Mouse (Mus musculus): Measurements from ENCODE around the gene Barx1.

Gene Barx1

DNA sequence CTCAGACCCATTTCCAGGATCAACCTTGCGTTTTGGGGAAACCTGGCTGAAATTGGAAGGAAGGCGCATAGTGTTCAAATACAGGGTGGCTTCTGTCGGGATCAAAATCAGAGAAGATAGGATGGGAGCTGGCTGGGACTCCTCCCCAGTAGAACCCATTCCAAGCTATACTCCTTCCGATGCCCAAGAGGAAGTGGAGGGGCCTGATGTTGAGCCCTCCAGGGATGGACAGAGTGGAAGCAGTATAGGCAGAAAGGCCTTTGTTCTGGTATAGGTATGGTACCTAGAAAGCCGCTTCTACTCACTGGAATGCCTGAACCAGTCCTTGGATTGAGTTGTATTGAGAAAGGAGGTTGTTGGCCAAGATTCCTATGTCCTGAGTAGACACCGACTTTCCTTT lies 2.1 kb upstream of the Barx1 start:
- no peak for DNase-seq

DNA sequence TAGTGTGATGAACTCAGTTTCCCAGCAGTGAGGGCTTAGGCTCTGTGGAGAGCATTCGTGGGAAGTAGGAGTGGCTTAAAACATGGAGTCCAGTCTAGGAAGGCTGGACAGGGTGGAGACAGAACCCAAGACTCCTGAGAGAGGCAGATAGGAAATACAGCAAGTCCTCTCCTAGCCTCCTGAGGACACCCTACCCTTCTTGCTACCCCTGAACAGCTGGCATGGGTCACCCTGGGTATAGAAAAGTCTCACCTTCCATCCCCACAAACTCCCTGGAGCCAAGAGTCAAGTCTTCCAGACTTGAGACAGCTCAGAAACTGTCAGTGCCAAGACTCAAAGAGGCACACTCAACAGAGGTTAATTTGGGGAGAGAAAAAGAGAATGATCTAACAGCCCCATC lies 1.2 kb upstream of the Barx1 start:
- DNase-seq = no peak

DNA sequence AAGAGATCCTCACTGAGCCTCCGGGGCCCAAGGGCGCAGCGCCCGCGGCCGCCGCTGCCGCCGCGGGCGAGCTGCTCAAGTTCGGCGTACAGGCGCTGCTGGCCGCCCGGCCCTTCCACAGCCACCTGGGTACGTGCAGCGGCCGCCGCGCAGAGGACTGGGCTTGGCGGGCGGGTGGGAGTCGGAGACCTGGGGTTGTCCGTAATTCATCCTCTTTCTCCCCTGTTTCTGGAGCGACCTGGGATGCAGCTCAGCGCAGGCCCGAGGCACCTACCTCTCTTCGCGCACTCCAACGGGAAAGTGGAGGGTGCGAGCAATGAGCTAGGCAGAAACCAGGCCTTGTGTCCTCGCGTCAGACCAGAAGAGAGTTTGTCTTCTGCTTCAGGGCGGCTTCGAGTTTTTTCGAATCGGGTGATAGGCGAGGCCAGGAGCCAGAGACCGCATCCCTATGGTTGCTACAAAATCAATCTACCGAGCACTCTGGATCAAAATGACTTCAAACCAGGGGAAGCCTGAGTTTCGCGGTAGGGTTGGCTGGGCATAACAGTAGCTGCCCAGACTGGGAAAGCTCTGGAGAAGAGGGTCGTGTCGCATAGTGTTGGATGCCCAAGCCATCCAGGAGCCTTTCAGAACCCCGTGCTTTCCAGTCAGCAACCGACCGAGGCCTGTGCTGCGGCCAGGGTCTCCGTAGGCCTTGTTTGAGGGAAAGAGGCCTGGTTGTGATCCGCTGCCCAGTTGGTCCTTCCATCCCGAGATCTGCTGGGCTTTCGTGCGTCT lies 601 bp downstream of the Barx1 start:
- DNase-seq = peak in 1 of 2 experiments; percentile 34

DNA sequence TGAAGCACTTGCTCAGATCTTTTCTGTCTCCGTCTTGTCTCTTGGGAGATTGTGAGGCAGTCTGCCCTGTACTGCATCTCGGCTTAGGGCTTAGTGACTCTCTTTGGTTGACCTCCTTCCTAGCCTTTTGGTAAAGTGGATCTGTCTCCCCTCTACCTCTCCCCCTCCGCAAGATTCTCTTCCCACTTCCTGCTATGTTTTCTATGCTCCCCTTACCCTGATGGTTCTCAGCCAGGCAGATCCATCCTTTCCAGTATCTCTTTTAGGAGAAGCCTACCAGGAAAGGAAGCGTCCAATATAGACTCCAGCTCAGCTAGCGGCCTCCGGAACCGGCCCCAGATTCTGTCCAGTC lies 1.2 kb downstream of the Barx1 start:
- DNase-seq = no peak

DNA sequence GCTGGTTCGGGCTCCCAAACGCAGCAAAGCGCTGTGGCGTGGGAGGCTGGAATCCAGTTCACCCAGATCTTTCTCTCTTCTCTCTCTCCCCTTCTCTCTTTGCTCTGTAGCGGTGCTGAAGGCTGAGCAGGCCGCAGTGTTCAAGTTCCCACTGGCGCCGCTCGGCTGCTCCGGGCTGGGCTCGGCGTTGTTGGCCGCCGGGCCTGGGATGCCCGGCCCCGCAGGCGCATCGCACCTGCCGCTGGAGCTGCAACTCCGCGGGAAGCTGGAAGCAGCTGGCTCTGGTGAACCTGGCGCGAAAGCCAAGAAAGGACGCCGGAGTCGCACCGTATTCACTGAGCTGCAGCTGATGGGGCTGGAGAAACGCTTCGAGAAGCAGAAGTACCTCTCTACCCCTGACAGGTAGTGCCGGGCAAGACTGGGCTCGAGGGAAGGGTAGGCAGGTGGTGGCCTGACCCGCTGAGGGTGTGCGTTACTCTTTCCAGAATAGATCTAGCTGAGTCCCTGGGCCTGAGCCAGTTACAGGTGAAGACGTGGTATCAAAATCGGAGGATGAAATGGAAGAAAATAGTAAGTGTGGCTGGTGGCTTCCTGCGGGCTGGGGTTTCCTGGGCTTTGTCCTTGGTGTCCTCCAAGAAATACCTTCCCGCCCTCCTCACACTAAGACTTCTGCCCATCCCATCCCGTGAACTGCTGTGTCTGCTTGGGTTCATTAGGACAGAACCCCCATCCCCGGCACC lies 2.3 kb downstream of the Barx1 start:
- DNase-seq = peak in 1 of 2 experiments; percentile 31

DNA sequence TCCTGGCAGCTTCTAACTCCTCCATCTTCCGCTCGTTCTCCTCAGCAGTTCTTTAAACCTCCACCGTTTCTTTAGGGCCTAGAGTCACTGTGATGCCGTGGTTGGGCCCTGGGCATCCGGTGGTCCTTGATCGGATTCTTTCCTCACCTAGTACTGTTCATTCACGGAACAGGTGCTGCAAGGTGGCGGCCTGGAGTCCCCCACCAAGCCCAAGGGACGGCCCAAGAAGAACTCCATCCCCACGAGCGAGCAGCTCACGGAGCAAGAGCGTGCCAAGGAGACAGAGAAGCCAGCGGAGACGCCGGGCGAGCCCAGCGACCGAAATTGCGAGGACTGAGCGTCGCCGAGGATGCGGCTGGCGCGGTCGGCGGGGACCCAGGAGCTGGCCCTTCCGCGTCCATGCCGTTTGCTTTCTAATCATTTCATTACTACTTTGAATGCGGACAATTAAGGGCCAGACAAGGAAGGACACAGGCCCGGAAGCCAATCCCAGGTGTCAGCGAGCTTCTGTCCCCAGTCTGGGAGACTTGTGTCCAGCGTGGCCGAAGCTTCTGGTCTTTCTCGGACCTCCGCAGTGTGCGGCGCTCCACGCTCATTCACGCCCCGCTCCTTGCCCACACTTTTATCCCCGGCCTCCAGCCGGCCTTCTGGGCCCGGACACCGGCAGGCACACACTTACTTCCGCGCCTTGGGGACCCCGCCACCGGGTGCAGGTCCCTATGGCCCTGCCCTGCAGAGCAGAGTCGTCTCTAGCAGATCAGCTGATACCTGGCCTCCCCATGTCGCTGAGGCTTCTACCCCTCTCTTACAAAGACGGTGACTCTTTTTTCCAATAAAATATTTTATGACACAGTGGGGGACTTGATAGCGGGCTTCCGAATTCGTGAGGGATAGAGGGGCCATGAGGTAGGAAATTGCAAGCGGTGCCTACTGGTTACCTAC lies 3.1 kb downstream of the Barx1 start:
- DNase-seq = peak in 1 of 2 experiments; percentile 31

DNA sequence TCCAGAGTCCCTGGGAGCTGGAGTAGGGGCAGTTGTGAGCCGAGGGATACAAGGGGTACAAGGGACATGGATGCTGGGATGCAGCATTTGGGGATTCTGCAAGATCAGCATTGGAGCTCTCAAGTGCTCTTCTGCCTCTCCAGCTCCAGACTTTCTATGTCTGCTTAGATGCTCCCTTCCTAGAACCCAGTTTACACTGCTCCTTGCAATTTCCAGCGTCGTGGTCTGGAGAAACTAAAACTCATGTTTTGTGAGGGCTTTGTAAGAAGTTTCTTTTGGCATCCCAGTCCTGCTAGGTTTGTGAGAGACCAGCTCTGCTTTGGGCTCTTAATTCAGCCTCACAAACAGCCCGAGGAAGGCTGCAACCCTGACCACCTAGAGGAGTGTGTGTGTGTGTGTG lies 4.7 kb downstream of the Barx1 start:
- no peak for DNase-seq

DNA sequence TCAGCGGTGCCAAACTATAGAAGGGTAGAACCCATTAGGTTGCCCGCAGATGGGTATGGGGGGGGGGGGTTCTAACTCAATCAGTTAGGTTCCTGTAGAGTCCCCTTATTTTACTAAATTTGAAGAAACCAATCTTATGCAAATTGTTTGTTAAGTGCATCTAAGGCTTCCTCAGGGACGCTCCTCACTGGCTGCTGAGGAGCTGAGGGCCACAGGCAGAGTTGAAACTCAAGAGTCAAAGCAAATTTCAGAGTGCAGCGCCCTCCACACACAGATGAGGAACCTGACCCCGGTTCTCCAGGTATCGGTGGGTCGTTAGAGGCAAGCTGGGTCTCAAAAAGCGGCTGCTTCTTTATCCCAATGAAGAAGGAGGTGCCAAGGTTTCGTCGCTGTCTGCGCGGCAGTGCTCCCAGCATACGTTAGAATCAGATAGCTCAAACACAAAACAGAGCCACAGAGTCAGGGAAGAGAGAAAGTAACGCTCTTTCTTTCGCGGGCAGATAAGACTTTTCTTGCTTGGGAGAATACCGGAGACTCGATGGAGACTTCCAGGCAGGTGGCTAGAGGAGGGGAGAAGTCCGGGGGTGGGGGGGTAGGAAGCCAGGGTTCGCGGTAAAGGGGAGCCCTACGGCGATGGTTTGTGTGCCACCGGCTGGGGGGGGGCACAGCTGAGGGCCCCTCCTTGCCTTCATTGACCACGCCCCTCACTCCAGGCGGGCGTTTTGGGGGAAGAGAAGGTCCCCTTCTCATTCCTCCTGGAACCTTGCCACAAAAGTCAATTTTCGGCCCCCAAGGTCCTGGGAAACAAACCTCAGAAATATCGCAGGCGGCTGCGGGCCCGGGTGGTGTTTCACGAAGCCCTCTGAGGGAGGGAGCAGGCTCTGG lies 5.5 kb downstream of the Barx1 start:
- peak in 1 of 2 experiments; percentile 10 for DNase-seq

DNA sequence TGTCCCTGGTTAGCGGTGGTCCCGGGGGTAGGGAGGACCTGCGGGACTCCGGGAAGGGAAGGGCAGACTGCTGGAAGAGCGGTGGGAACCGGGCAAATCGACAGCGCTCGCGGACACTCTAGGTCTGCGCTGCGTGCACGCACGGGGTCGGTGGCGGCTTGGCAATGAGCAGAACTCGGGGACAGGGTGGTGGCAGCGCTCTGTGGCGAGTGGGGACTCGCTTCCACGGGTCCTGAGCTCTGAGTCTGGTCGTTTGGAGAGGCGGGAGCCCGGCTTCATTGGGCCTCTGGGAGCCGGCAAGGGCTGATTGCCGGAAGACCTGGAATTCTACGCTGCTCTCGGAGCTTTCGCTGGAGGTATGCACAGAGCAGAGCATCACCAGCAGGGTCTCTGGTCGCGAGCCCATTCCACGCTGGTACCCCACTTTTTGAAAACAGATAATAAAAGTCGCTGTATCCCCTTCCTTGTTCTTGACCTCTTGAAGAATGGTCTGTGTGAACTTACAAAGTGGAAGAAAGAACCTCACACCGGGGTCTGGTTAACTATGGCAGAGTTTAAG lies 6.3 kb downstream of the Barx1 start:
- peak in 1 of 2 experiments; percentile 28 for DNase-seq

DNA sequence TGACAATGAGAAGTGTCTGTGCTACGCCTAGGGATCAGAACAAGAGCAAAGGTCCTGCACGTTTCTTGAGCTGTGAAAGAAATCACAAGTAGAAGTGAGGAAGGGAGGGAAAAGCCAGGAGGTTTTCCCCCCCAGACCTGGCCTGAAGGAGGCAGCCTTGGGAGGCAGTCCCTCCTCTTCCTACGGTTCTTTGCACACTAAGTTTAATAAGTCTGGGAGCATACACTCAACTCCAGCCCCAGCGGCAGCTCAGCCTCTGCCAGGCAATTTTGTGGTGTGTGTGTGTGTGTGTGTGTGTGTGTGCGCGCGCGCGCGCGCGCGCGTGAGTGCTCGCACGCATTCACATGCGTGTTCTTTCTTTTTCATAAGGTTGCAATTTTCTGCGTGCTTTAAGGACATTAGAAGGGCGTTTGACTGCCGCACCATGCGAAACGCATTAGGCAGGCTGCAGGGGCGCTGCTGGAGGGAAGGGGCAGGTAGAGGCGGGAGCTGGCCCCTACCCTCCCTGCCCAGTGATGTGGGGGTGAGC lies 9.6 kb downstream of the Barx1 start:
- no peak for DNase-seq

DNA sequence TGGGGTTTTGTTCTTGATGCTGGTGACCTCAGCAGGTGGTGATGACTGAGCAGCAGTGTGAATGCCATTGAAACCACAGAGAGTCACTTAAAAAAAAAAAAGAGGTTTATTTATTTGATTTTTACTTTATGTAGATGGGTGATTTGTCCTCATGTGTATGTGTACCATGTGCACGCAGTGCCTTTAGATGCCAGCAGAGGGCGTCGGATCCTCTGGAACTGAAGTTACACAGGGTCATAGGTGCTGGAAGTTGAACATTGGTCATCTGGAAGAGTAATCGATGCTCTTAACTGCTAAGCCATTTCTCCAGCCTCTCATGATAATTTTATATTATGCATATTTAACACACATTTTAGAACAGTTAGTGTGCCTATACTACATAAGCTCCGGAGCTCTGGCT lies 11.8 kb downstream of the Barx1 start:
- DNase-seq = no peak

DNA sequence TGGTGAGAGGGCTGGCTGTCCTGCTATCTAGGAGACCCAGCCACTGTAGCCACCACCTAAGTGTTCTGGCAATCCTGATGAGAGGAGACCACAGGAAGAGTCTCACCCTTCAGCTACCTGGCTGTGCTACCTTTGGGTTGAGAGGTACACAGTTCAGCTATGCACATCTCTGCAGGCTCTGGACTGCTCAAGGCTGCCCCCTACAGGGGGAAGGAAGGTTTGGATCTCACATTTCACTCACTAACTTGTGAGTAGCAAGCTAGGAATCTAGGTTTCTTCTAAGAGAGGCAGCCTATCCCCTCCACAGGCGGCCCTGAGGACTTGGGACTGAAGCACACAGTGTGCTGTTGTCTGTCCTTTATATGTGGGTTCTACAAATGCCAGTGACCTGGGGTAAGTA lies 16.6 kb downstream of the Barx1 start:
- DNase-seq = peak in 1 of 2 experiments; percentile 23

DNA sequence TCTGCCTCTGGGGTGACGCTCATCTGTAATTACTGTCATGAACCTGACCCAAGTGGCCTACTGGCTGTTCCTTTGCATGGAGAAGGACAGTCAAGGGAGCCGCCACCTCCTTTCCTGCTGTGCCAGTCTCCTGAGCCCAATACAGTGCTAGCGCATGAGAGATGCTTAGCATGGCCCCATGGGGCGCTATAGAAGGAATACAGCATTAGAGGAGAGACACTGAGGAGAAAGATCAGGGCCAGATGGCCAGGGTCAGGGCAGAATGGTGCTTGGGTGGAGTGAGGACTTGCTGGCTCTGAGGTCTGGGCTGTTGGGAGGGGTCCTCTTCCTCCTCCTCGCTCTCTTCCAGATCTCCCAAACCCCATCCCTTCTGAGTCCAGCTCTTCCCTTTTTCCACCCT lies 23.9 kb downstream of the Barx1 start:
- no peak for DNase-seq

DNA sequence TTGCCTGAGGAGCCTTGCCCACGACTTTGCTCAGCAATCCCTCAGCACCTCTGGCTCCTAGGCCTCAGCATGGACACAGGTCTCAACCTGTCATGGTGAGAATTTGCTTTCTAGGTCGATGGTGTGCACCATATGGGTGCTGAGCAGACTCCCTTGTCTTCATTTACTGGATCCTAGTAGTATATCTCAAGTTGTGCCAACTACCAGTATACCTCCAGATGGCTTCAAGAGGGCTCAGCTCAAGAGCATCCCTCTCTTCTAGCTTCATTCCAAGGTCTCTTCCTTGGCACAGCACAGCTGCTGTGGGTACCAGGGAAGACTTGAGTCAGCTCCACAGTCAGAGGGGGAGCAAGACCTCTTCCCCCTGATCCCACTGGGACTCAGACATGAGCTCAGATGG lies 29.2 kb downstream of the Barx1 start:
- no peak for DNase-seq

DNA sequence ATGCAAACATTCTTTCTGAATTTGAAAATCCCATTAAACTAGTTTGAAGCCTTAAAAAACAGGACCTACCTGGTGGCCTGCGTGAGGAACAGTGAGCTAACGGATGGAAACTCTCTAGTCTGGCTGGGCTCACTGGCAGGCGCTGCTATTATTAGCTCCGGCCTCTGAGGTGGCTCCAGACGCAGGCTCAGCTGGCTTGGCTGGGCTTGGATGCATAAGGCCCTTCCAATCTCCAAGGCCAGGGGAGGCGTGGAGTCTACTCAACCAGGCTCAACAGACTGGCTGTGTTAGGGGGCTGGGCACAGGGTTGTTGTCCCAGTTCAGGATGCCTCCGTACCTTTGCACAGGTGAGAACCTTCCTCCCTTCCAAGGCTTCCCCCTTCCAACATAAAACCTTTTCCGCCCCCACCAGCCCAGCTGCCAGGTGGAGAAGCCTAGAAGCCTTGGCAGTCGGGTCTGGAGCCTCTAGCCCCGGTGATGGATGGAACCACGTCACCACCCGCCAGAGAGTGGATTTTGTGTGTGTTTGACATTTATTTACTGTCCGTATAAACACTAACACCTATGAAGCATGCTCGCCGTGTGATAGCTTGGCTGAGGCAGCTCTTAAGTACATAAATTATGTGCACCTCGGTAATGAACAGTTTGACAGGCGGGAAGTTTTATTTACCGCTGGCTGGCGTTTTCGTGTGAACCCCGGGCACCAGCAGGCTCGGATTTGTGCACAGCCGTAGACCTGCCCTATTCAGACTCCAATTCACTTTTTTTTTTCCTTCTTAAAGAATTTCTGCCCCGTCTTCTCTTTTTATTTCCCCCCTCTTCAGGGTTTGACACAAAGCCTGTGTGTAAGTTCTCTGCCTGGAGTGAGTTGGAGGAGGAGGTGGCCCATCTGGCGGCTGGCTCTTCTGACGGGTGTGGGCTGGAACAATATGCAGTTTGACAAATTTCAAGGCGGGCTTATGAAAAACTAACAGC lies 31.6 kb downstream of the Barx1 start:
- DNase-seq = no peak

DNA sequence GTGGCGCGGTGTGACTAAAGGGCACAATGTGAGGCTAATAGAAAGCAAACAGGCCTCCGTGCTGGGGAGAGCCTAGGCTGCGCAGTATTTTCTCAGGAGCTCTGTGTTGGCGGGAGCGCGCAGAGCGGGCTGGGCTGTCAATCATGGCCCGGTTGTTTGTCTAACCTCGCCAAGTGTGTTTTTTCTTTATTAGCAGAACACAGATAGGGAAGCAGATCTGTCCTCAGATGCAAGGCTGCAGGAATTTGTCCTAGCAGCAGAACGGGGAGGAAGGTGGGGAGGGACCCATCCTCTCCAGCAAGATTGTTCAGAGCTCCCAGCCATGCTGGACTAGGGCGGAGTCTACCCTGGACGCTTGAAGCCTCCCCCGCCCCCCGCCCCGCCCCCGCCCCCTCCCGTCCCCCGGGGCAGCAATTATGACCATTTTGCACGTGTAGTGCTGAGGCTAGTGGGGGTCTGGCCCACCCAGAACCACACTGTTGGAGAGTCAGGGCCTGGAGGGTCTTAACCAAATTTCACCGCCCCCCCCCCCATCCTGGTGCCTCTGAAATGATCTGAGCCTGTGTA lies 43.7 kb downstream of the Barx1 start:
- DNase-seq = no peak

DNA sequence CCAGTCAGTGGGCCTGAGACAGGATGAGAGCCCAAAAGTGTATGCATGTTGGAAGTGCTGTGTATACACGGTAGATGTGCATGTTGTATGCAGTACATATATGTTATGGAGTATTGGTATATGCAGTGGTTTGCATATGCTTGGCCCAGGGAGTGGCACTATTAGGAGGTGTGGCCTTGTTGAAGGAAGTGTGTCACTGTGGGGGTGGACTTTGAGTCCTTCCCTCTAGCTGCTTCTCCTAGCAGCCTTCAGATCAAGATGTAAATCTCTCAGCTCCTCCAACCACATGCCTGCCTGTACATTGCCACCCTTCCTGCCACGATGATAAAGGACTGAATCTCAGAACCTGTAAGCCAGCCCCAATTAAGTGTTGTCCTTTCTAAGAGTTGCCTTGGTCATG lies 49.9 kb downstream of the Barx1 start:
- DNase-seq = no peak

DNA sequence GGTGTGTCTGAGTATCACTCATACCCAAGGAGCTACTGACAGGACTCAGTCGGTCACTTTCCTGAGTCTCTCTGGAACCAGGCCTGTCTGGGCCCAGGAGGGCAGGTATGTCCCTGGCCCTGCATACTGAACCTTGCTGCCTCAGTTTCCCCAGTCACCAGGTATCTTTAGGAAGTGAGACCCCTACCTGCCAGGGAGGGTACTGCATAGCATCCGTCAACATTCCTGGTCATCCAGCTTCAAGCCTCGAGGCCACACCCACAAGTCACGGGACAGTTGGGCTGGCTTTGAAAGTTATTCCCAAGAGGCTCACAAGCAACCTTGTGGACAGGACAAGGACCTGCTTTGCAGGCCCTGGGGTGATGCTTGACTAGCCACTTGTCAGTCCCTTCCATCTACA lies 53.3 kb downstream of the Barx1 start:
- no peak for DNase-seq
